Mouse (Mus musculus) stomach, postnatal 0 days (tissue): Measurements from ENCODE around the gene E130114P18Rik. TPM values are rescaled to one million over a fixed set of nuclear protein-coding genes. Genes with fewer than 3 reads are reported as not detected.

Source experiments
- ATAC-seq: fragments of 200-750 bp; cut with Nextera tagmentation; 2 replicates; pipeline ENCODE4 v1.8.0; 2017; ENCODE audit not compliant: low FRiP score, low TSS enrichment
- DNase-seq: peaks from one replicate; pipeline ENCODE4 v3.0.0-alpha.2; 2016; ENCODE audit warnings: low spot score
- H3K27ac ChIP-seq: fragments of 300-500 bp; sonication (generic); replicated peaks from 2 replicates; pipeline ENCODE4 v1.5.1; 2014; ENCODE audit warnings: mild to moderate bottlenecking, control low read depth
- H3K27me3 ChIP-seq: fragments of 300-500 bp; sonication (generic); 2 replicates; pipeline ENCODE4 v1.6.1; 2014; ENCODE audit warnings: low read length; ENCODE audit not compliant: control insufficient read depth, insufficient read depth
- H3K36me3 ChIP-seq: fragments of 300-500 bp; sonication (generic); 2 replicates; pipeline ENCODE4 v1.6.1; 2014; ENCODE audit warnings: low read length, mixed read lengths; ENCODE audit not compliant: control insufficient read depth, insufficient read depth
- H3K4me1 ChIP-seq: fragments of 300-500 bp; sonication (generic); replicated peaks from 2 replicates; pipeline ENCODE4 v1.6.1; 2014; ENCODE audit warnings: antibody characterized with exemption; ENCODE audit not compliant: control insufficient read depth, insufficient read depth
- H3K4me2 ChIP-seq: fragments of 300-500 bp; sonication (generic); replicated peaks from 2 replicates; pipeline ENCODE4 v1.6.1; 2014; ENCODE audit warnings: low read depth, mild to moderate bottlenecking, control low read depth, moderate library complexity
- H3K4me3 ChIP-seq: fragments of 300-500 bp; sonication (generic); 2 replicates; pipeline ENCODE4 v1.5.1; 2014; ENCODE audit warnings: low read depth, low read length, control low read depth
- H3K9ac ChIP-seq: fragments of 300-500 bp; sonication (generic); 2 replicates; pipeline ENCODE4 v1.6.1; 2014; ENCODE audit warnings: mild to moderate bottlenecking, low read length, control low read depth, mixed read lengths
- H3K9me3 ChIP-seq: fragments of 300-500 bp; sonication (generic); 2 replicates; pipeline ENCODE4 v1.6.1; 2016; ENCODE audit warnings: low read length; ENCODE audit not compliant: control insufficient read depth
- CTCF ChIP-seq: IDR thresholded peaks from 2 replicates; pipeline ENCODE4 v1.5.1; 2016; ENCODE audit warnings: antibody characterized with exemption, low read depth, mild to moderate bottlenecking, moderate library complexity
- EP300 ChIP-seq: optimal IDR thresholded peaks from 2 replicates; pipeline ENCODE3; 2016; ENCODE audit warnings: antibody characterized with exemption
- WGBS: fragments of 180-500 bp; shearing (Covaris S2); extraction: QIAGEN DNeasy Blood & Tissue Kit; methylation state at CpG from one replicate; pipeline ENCODE4 v1.1.7; 2014; 5-methylcytosine and 5-hydroxymethylcytosine counted together
- polyA plus RNA-seq: library from polyadenylated mRNA; unstranded; fragments of >200 nt; fragmentation: Nextera tagmentation; extraction: Ambion mirVana; gene quantifications from 2 replicates; pipeline ENCODE4 v1.2.1, GENCODE M21; 2015

Gene E130114P18Rik
- polyA plus RNA-seq, 1 experiment from 2014 or later: 1.2 TPM

DNA sequence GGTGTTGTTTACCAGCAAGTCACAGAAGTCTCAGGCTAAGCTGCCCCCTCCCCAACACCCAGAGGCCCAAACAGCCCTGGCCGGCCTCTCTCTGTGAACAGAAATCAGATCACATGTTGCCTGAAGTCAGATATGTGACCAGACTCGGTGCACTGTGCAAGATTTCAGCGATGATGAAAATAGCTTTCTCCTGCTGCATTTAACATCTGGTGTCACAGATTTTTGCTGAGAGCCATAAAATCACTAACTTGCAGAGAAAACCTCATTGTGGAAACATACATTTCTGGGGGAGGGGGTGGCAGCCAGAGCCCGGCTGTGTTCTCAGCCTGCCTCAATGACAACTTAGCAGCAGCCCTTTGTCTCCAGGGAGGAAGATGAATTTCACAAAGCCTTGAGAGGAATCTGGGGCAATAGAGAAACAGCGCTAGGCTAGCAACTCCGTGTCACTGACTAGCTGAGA is 142.6 kb downstream of the E130114P18Rik start:
- TF ChIP-seq CTCF (no peak), EP300 (no peak)
- WGBS: 54% methylated on average over 6 of the region's 6 CpGs
- Histone ChIP-seq H3K27ac (no peak overlapping the region), H3K27me3 (no peaks in the 10 kb centered on the region), H3K36me3 (no peaks in the 10 kb centered on the region), H3K4me3 (no peak overlapping the region), H3K4me2 (no peak overlapping the region), H3K9me3 (no peaks in the 10 kb centered on the region), H3K4me1 (no peaks in the 10 kb centered on the region), H3K9ac (no peak overlapping the region)
- no peak for ATAC-seq
- no peak for DNase-seq

DNA sequence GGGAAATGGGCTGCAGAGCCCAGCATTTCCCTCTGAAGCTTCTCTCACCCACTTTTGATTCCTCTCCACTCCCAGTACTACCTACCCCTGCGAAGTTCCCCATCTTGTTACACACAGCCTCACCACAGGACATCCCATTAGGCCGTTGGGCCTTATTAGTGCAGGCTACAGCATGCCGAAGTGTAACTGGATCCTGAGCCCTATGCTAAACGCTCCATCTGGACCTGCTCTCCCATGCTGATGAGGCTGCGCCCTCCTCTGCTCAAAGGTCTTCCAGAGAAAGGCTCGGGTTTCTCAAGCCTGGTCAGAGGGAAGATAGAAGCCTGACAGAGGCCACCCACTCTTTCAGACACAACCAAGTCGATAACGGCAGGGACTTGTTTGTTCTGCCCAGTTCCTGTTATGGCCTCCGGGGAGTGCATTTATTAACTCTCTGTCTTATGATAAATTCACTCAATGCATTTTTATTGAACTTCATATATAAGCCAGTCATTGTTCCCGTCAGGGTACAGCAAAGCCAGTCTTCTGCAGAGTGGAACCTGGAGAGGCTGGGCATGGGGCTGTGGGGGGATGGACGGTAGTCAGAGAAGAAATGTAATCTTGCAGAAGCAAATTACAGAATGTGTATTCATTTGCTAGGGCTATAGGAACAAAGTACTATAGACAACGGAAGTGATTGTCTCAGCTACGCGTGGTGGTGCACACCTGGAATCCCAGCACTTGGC is 148.8 kb downstream of the E130114P18Rik start:
- Histone ChIP-seq H3K4me3 (no peak overlapping the region), H3K9me3 (no peaks in the 10 kb centered on the region), H3K4me1 (no peaks in the 10 kb centered on the region), H3K9ac (no peak overlapping the region), H3K27me3 (no peaks in the 10 kb centered on the region), H3K4me2 (no peak overlapping the region), H3K36me3 (no peaks in the 10 kb centered on the region), H3K27ac (no peak overlapping the region)
- DNase-seq (peak; percentile 24), ATAC-seq (peak; percentile 51; the same call in 1 of the 2 replicates)
- TF ChIP-seq CTCF: peak; percentile 56
- no peak for TF ChIP-seq EP300
- WGBS: 37% methylated on average over 14 of the region's 14 CpGs

GRCm38 (mm10) chr4:97626002-97626720 is 151.7 kb downstream of the E130114P18Rik start:
- TF ChIP-seq EP300 (no peak), CTCF (no peak)
- H3K4me3 ChIP-seq: no peak overlapping the region
- no peaks in the 10 kb centered on the region for H3K9me3 ChIP-seq
- ATAC-seq (no peak), DNase-seq (no peak)
- no peak overlapping the region for H3K27ac ChIP-seq
- WGBS: 41% methylated on average over 16 of the region's 16 CpGs
- H3K27me3 ChIP-seq: no peaks in the 10 kb centered on the region
- H3K36me3 ChIP-seq: no peaks in the 10 kb centered on the region
- H3K9ac ChIP-seq: no peak overlapping the region
- H3K4me1 ChIP-seq: no peaks in the 10 kb centered on the region
- H3K4me2 ChIP-seq: no peak overlapping the region

DNA sequence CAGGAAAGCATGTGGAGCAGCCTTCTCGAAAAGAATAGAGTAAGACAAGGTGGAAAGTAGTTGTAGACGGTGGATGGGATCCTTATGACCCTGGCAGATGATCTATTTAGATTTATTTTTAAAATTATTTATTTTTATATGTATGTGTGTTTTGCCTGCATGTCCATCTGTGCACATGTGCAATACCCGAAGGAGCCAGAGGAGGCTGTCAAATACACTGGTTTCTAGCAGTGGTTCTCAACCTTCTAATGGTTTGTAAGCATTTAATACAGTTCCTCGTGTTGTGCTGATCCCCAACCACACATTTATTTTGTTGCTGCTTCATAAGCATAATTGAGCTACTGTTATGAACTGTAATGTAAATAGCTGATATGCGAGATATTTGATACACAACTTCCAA is 154.7 kb downstream of the E130114P18Rik start:
- Histone ChIP-seq H3K4me1 (no peaks in the 10 kb centered on the region), H3K27me3 (no peaks in the 10 kb centered on the region), H3K4me2 (no peak overlapping the region), H3K9me3 (no peaks in the 10 kb centered on the region), H3K27ac (no peak overlapping the region), H3K36me3 (no peaks in the 10 kb centered on the region), H3K4me3 (no peak overlapping the region), H3K9ac (no peak overlapping the region)
- TF ChIP-seq CTCF (peak; percentile 61), EP300 (no peak)
- no peak for DNase-seq
- ATAC-seq: no peak
- 71% methylated on average over 5 of the region's 5 CpGs for WGBS

DNA sequence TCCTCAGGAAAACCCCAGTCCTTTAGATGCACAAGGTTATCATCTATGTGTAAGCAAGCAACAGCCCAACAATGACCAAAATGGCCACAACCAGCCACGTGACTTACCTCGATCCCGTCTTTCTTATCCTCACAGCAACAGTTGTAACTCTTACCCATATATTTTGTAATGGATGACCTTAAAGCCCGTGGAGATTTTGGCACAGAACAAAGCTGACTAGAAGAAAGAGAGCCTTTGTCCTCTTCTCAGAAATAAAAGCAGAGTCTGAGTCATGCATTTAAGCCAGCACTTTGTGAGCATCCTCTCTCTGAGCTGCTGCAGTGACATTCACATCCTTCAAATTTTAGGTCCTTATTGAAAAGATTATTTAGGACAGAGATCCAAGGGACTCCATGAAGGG is 156.1 kb downstream of the E130114P18Rik start:
- WGBS: 77% methylated on average over 4 of the region's 4 CpGs
- TF ChIP-seq EP300: no peak
- no peak for TF ChIP-seq CTCF
- ATAC-seq (no peak), DNase-seq (no peak)
- no peak overlapping the region for H3K4me3 ChIP-seq
- H3K27ac ChIP-seq: no peak overlapping the region
- H3K36me3 ChIP-seq: no peaks in the 10 kb centered on the region
- H3K9me3 ChIP-seq: no peaks in the 10 kb centered on the region
- H3K4me1 ChIP-seq: no peaks in the 10 kb centered on the region
- H3K4me2 ChIP-seq: no peak overlapping the region
- H3K27me3 ChIP-seq: no peaks in the 10 kb centered on the region
- no peak overlapping the region for H3K9ac ChIP-seq

GRCm38 (mm10) chr4:97620409-97620808 is 157.5 kb downstream of the E130114P18Rik start:
- ATAC-seq (no peak), DNase-seq (no peak)
- Histone ChIP-seq H3K9ac (no peak overlapping the region), H3K36me3 (no peaks in the 10 kb centered on the region), H3K4me3 (no peak overlapping the region), H3K27ac (no peak overlapping the region), H3K9me3 (no peaks in the 10 kb centered on the region), H3K4me2 (no peak overlapping the region), H3K27me3 (no peaks in the 10 kb centered on the region), H3K4me1 (no peaks in the 10 kb centered on the region)
- WGBS: 85% methylated on average over 1 of the region's 1 CpGs
- no peak for TF ChIP-seq EP300
- TF ChIP-seq CTCF: no peak
